In the genomic region with DNA sequence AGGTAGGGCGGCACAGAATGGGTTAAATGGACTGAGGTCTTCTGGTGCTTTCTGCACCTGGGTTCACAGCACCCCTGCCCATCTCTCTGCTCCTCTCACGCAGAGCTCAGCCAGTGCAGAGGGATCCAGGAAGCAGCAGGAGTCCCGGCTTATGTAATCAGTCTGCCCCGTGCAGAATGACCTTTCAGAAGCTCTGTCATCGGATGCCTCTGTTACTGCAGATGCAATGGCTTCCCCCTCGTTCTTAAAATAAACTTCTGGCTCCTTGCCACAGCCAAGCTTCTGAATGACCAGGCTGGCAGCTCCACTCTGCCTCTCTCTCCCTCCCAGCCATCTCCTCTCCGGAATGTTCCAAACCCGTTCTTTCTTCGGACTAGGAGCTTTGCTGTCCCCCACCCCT, we compare ENCODE assay signal across 8 mouse cellular contexts.
A peak's percentile ranks its signal among the peaks of the same experiment; 100 is the strongest.
DNase-seq lines count a peak whose midpoint lies in the region; ATAC-seq and TF ChIP-seq lines count a peak whose summit lies in the region.

No protein-coding gene starts in this region.

- ATAC-seq in stomach, embryonic 16.5 days (ENCODE audit: insufficient read depth, low FRiP score): peak; percentile 80; the same call in 1 of the 2 replicates
- ATAC-seq in inflammation-experienced regulatory T-cells, adult 6 months: no peak

- intact Hi-C loops in heart, adult 2 months (cut with DNase I): no loop called here
- intact Hi-C loops in left cerebral cortex, postnatal 14 days (cut with DNase I): no loop called here

- H3K36me3 ChIP-seq in heart, adult 2 months (ENCODE audit: control insufficient read depth, insufficient read depth, low read length): no peaks in the 10 kb centered on the region
- H3K36me3 ChIP-seq in midbrain, embryonic 10.5 days: peaks cover 67% of the 10 kb centered on the region
- no peaks in the 10 kb centered on the region for H3K36me3 ChIP-seq in stomach, embryonic 16.5 days (ENCODE audit: control insufficient read depth, insufficient read depth, low read length)

- H3K79me2 ChIP-seq in heart, adult 2 months (replicated peaks; ENCODE audit: control insufficient read depth, insufficient read depth, low read length): no peaks in the 10 kb centered on the region

- H3K9me3 ChIP-seq in midbrain, embryonic 10.5 days (replicated peaks): no peaks in the 10 kb centered on the region
- H3K9me3 ChIP-seq in stomach, embryonic 16.5 days (replicated peaks; ENCODE audit: control insufficient read depth, low read length): no peaks in the 10 kb centered on the region

- no peak; the same call in 1 of the 2 replicates for TF ChIP-seq POLR2A in heart, adult 2 months (IDR thresholded peaks at IDR 0.05; ENCODE audit: insufficient read depth, low read depth, low read length)

- no peak for TF ChIP-seq CTCF in heart, adult 2 months (IDR thresholded peaks at IDR 0.05)

- TF ChIP-seq EP300 in heart, adult 2 months (IDR thresholded peaks at IDR 0.05; ENCODE audit: insufficient read depth, low read depth, low read length): peak; percentile 75

- peak overlapping the region; percentile 11; the same call in 1 of the 2 replicates for H3K4me2 ChIP-seq in stomach, embryonic 16.5 days (ENCODE audit: low read depth, low read length)

- DNase-seq in adrenal gland, postnatal 25 days: peak; percentile 66
- peak; percentile 17 for DNase-seq in embryo, embryonic 11.5 days (ENCODE audit: low read depth, low spot score)
- peak; percentile 40 to 79 for DNase-seq in heart, adult 2 months
- peak; percentile 33 for DNase-seq in kidney, adult 18-20 months
- DNase-seq in left cerebral cortex, postnatal 14 days (ENCODE audit: low spot score in 2 of 2): peak; percentile 74 to 94
- DNase-seq in midbrain, embryonic 10.5 days (ENCODE audit: low spot score): peak; percentile 34

- H3K4me3 ChIP-seq in heart, adult 2 months: peak overlapping the region; percentile 5; the same call in 1 of the 2 replicates
- H3K4me3 ChIP-seq in midbrain, embryonic 10.5 days: no peak overlapping the region
- H3K4me3 ChIP-seq in stomach, embryonic 16.5 days (replicated peaks; ENCODE audit: low read length): no peak overlapping the region

- H3K27ac ChIP-seq in heart, adult 2 months: peak overlapping the region; percentile 67
- H3K27ac ChIP-seq in midbrain, embryonic 10.5 days (replicated peaks): peak overlapping the region; percentile 79
- H3K27ac ChIP-seq in stomach, embryonic 16.5 days (ENCODE audit: low read length): no peak overlapping the region

- 11% methylated on average over 9 of the region's 9 CpGs for WGBS in heart, adult 2 months
- 23% methylated on average over 9 of the region's 9 CpGs for WGBS in midbrain, embryonic 10.5 days
- WGBS in stomach, embryonic 16.5 days: 9% methylated on average over 9 of the region's 9 CpGs

- peak overlapping the region; percentile 26 for H3K9ac ChIP-seq in heart, adult 2 months (ENCODE audit: low read depth, low read length)
- no peak overlapping the region for H3K9ac ChIP-seq in stomach, embryonic 16.5 days (ENCODE audit: low read length)

- no peaks in the 10 kb centered on the region for H3K27me3 ChIP-seq in heart, adult 2 months (ENCODE audit: control insufficient read depth, insufficient read depth, low read length)
- H3K27me3 ChIP-seq in midbrain, embryonic 10.5 days (ENCODE audit: low read depth, poor library complexity, severe bottlenecking): no peaks in the 10 kb centered on the region
- no peaks in the 10 kb centered on the region for H3K27me3 ChIP-seq in stomach, embryonic 16.5 days (ENCODE audit: control insufficient read depth, insufficient read depth, low read length)

- H3K4me1 ChIP-seq in heart, adult 2 months (ENCODE audit: control insufficient read depth, insufficient read depth, low read length): peaks cover 1% of the 10 kb centered on the region; the same call in 1 of the 2 replicates
- H3K4me1 ChIP-seq in midbrain, embryonic 10.5 days: peaks cover 98% of the 10 kb centered on the region
- peaks cover 10% of the 10 kb centered on the region; the same call in 1 of the 2 replicates for H3K4me1 ChIP-seq in stomach, embryonic 16.5 days (ENCODE audit: control insufficient read depth, insufficient read depth, low read length)

Comparison
In these comparisons a context has a peak if more than half of its experiments do, and no peak if none do; other contexts are left out.
1. DNase-seq: peak in every context shown above with its lines; median percentile 84 in left cerebral cortex, postnatal 14 days; 66 in adrenal gland, postnatal 25 days; 60 in heart, adult 2 months; 34 in midbrain, embryonic 10.5 days; 33 in kidney, adult 18-20 months; 17 in embryo, embryonic 11.5 days.